Mouse (Mus musculus) heart, postnatal 0 days (tissue): ENCODE measurements around the gene Cep78. TPM values are rescaled to one million over a fixed set of nuclear protein-coding genes. Genes with fewer than 3 reads are reported as not detected.

Source experiments
- ATAC-seq: fragments of 200-750 bp; cut with Nextera tagmentation; 2 replicates; pipeline ENCODE4 v1.8.0; 2017; ENCODE audit warnings: low read depth, moderate number of reproducible peaks, moderate library complexity; ENCODE audit not compliant: insufficient read depth
- DNase-seq: peaks from one replicate; pipeline ENCODE4 v3.0.0-alpha.2; 2016; ENCODE audit warnings: low spot score
- H3K27ac ChIP-seq: fragments of 300-500 bp; sonication (generic); 2 replicates; pipeline ENCODE4 v1.5.1; 2014; ENCODE audit warnings: low read depth, mild to moderate bottlenecking
- H3K27me3 ChIP-seq: fragments of 300-500 bp; sonication (generic); 2 replicates; pipeline ENCODE4 v1.6.1; 2014; ENCODE audit warnings: low read length, mixed read lengths; ENCODE audit not compliant: control insufficient read depth, insufficient read depth
- H3K36me3 ChIP-seq: fragments of 300-500 bp; sonication (generic); replicated peaks from 2 replicates; pipeline ENCODE4 v1.6.1; 2014; ENCODE audit warnings: low read length, mixed read lengths; ENCODE audit not compliant: control insufficient read depth, insufficient read depth
- H3K4me1 ChIP-seq: fragments of 300-500 bp; sonication (generic); 2 replicates; pipeline ENCODE4 v1.6.1; 2014; ENCODE audit warnings: antibody characterized with exemption; ENCODE audit not compliant: control insufficient read depth, insufficient read depth
- H3K4me2 ChIP-seq: fragments of 300-500 bp; sonication (generic); 2 replicates; pipeline ENCODE4 v1.6.1; 2014; ENCODE audit warnings: low read depth, mild to moderate bottlenecking, low read length, moderate library complexity
- H3K4me3 ChIP-seq: fragments of 300-500 bp; sonication (generic); 2 replicates; pipeline ENCODE4 v1.5.1; 2014; ENCODE audit warnings: low read depth, low read length
- H3K9ac ChIP-seq: fragments of 300-500 bp; sonication (generic); replicated peaks from 2 replicates; pipeline ENCODE4 v1.6.1; 2014; ENCODE audit warnings: low read depth, low read length, mixed read lengths
- H3K9me3 ChIP-seq: fragments of 300-500 bp; sonication (generic); replicated peaks from 2 replicates; pipeline ENCODE4 v1.6.1; 2016; ENCODE audit warnings: low read length; ENCODE audit not compliant: control insufficient read depth
- CTCF ChIP-seq: IDR thresholded peaks from 2 replicates; pipeline ENCODE4 v1.5.1; 2016; ENCODE audit warnings: antibody characterized with exemption, control low read depth, low read depth
- EP300 ChIP-seq: IDR thresholded peaks from 2 replicates; pipeline ENCODE4 v1.6.1; 2016; ENCODE audit warnings: antibody characterized with exemption, low read depth
- WGBS: fragments of 180-500 bp; shearing (Covaris S2); extraction: QIAGEN DNeasy Blood & Tissue Kit; methylation state at CpG from one replicate; pipeline ENCODE4 v1.1.7; 2014; 5-methylcytosine and 5-hydroxymethylcytosine counted together
- polyA plus RNA-seq: library from polyadenylated mRNA; unstranded; fragments of >200 nt; fragmentation: Nextera tagmentation; extraction: Ambion mirVana; gene quantifications from 2 replicates; pipeline ENCODE4 v1.2.1, GENCODE M21; 2015
- total RNA-seq: library from RNA; depleted of rRNA; stranded (reverse); fragments of >200 nt; gene quantifications from 2 replicates; pipeline ENCODE4 v1.2.3, GENCODE M21; 2014; ENCODE audit warnings: low replicate concordance

Gene Cep78
- total and polyA plus RNA-seq, 2 experiments from 2014 or later = 4.6 to 6.9 TPM

- no peaks in the 10 kb centered on the region for H3K9me3 ChIP-seq
- peaks cover 30% of the 10 kb centered on the region for H3K4me1 ChIP-seq
- peak overlapping the region; percentile 89 for H3K4me2 ChIP-seq
- TF ChIP-seq CTCF (no peak), EP300 (no peak)
- no peaks in the 10 kb centered on the region for H3K36me3 ChIP-seq
- ATAC-seq = peak; percentile 92
- H3K9ac ChIP-seq = peak overlapping the region; percentile 61
- no peaks in the 10 kb centered on the region for H3K27me3 ChIP-seq
- peak overlapping the region; percentile 60 for H3K4me3 ChIP-seq
- under 1% methylated on average over 43 of the region's 43 CpGs for WGBS
- peak overlapping the region; percentile 75 for H3K27ac ChIP-seq
- peak; percentile 81 for DNase-seq
These were observed 59.7 kb downstream of the Cep78 start for GRCm38 (mm10) chr19:15924866-15925718.

GRCm38 (mm10) chr19:15924181-15924865, 60.5 kb downstream of the Cep78 start:
- Histone ChIP-seq H3K9ac (peak overlapping the region; percentile 61), H3K36me3 (peaks cover 3% of the 10 kb centered on the region; the same call in 1 of the 2 replicates), H3K27me3 (no peaks in the 10 kb centered on the region), H3K4me1 (peaks cover 30% of the 10 kb centered on the region), H3K9me3 (no peaks in the 10 kb centered on the region), H3K27ac (peak overlapping the region; percentile 75), H3K4me3 (peak overlapping the region; percentile 60), H3K4me2 (peak overlapping the region; percentile 89)
- ATAC-seq (peak; percentile 54), DNase-seq (peak; percentile 15)
- no peak for TF ChIP-seq CTCF
- no peak for TF ChIP-seq EP300
- WGBS = under 1% methylated on average over 46 of the region's 46 CpGs

GRCm38 (mm10) chr19:15923426-15923825, 61.4 kb downstream of the Cep78 start:
- no peaks in the 10 kb centered on the region for H3K9me3 ChIP-seq
- H3K36me3 ChIP-seq = peaks cover 8% of the 10 kb centered on the region; the same call in 1 of the 2 replicates
- no peaks in the 10 kb centered on the region for H3K27me3 ChIP-seq
- H3K9ac ChIP-seq = no peak overlapping the region
- ATAC-seq (peak; percentile 45), DNase-seq (peak; percentile 72)
- WGBS = 13% methylated on average over 9 of the region's 9 CpGs
- TF ChIP-seq EP300 (no peak), CTCF (no peak)
- peak overlapping the region; percentile 60 for H3K4me3 ChIP-seq
- H3K4me2 ChIP-seq = peak overlapping the region; percentile 89
- H3K27ac ChIP-seq = peak overlapping the region; percentile 75
- peaks cover 30% of the 10 kb centered on the region for H3K4me1 ChIP-seq

GRCm38 (mm10) chr19:15919336-15919735, 65.5 kb downstream of the Cep78 start:
- 94% methylated on average over 7 of the region's 7 CpGs for WGBS
- Histone ChIP-seq H3K4me3 (no peak overlapping the region), H3K27me3 (no peaks in the 10 kb centered on the region), H3K4me1 (peaks cover 15% of the 10 kb centered on the region), H3K36me3 (peaks cover 24% of the 10 kb centered on the region; the same call in 1 of the 2 replicates), H3K9ac (no peak overlapping the region), H3K9me3 (no peaks in the 10 kb centered on the region), H3K4me2 (no peak overlapping the region), H3K27ac (no peak overlapping the region)
- ATAC-seq (no peak), DNase-seq (no peak)
- no peak for TF ChIP-seq CTCF
- no peak for TF ChIP-seq EP300

- WGBS = 90% methylated on average over 7 of the region's 7 CpGs
- H3K36me3 ChIP-seq = peaks cover 30% of the 10 kb centered on the region; the same call in 1 of the 2 replicates
These were observed 66.7 kb downstream of the Cep78 start for GRCm38 (mm10) chr19:15918111-15918510.

More at GRCm38 (mm10) chr19:15918111-15918510, 66.7 kb downstream of the Cep78 start:
- no peaks in the 10 kb centered on the region for H3K27me3 ChIP-seq
- H3K4me1 ChIP-seq = peaks cover 3% of the 10 kb centered on the region; the same call in 1 of the 2 replicates
- TF ChIP-seq EP300 (no peak), CTCF (no peak)
- ATAC-seq (no peak), DNase-seq (no peak)
- no peaks in the 10 kb centered on the region for H3K9me3 ChIP-seq
- H3K9ac ChIP-seq = no peak overlapping the region
- no peak overlapping the region for H3K4me3 ChIP-seq
- H3K27ac ChIP-seq = no peak overlapping the region
- no peak overlapping the region for H3K4me2 ChIP-seq
